Mouse (Mus musculus): Measurements from ENCODE around the gene Sgcd.

GRCm38 (mm10) chr11:47645911-47646310 is 342.9 kb downstream of the Sgcd start:
- TF ChIP-seq CTCF (IDR thresholded peaks at IDR 0.05; ENCODE audit: low read depth) (no peak), EP300 (IDR thresholded peaks at IDR 0.05; ENCODE audit: low read depth) (no peak)

Measured in heart, postnatal 0 days (tissue).